Comparison of ENCODE assay signal across 14 mouse cellular contexts in the genomic region with DNA sequence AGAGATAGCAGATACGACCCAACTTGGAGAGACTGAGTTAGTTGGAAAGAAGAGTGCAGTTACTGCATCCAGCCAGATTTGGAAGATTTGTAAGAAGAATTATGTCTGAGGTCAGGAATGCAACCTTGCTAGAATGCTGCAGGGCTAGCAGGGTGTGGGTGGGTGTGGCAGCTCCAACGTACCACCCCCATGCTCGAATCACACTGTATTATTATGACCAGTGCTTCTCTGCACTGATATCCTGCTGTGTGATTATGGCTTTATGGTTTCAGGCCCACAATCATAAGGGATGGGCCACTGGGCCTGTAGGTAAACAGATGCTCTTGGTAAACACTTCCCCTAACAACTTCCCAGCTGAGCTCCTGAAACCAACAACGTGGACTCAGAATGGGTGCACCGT.
"Had no signal": no experiment of that assay in that cellular context is flagged by ENCODE, and none has a peak within 500 bp of the region (broad histone marks: within the 10 kb centered on the region; RNA-seq: fewer than 3 reads in every experiment).

No protein-coding gene starts in this region.

- H3K9me3 ChIP-seq: limb, embryonic 12.5 days; liver, embryonic 13.5 days; lung, embryonic 15.5 days; neural tube, embryonic 15.5 days had no signal

- H3K27ac ChIP-seq: kidney, postnatal 0 days; limb, embryonic 12.5 days; liver, embryonic 13.5 days; lung, embryonic 15.5 days; neural tube, embryonic 15.5 days had no signal

- H3K9ac ChIP-seq: limb, embryonic 12.5 days; liver, embryonic 13.5 days; liver, postnatal 0 days; lung, embryonic 15.5 days; neural tube, embryonic 15.5 days had no signal

- H3K27me3 ChIP-seq: limb, embryonic 12.5 days; liver, embryonic 13.5 days; lung, embryonic 15.5 days; neural tube, embryonic 15.5 days had no signal

- H3K36me3 ChIP-seq: limb, embryonic 12.5 days; liver, embryonic 13.5 days; lung, embryonic 15.5 days; neural tube, embryonic 15.5 days had no signal

- DNase-seq: kidney, adult 9 months; kidney, postnatal 36 days; layer of hippocampus, adult 9-11 months; layer of hippocampus, postnatal 36 days; liver; liver, embryonic 13.5 days; liver, postnatal 0 days; midbrain, embryonic 14.5 days; thymus, postnatal 25 days had no signal

- H3K4me1 ChIP-seq: limb, embryonic 12.5 days; lung, embryonic 15.5 days had no signal

- H3K4me2 ChIP-seq: limb, embryonic 12.5 days; liver, embryonic 13.5 days; lung, embryonic 15.5 days; neural tube, embryonic 15.5 days had no signal

- ATAC-seq: liver, postnatal 0 days had no signal

- H3K4me3 ChIP-seq: limb, embryonic 12.5 days; liver, embryonic 13.5 days; lung, embryonic 15.5 days; myocyte; neural tube, embryonic 15.5 days had no signal
